Mouse (Mus musculus) cerebellum, adult 2 months (tissue): ENCODE measurements around the gene Rps15. TPM values are rescaled to one million over a fixed set of nuclear protein-coding genes. Genes with fewer than 3 reads are reported as not detected.

Source experiments
- DNase-seq, 2 experiments: peaks; one replicate each; pipeline ENCODE4 v3.0.0; 2021
- H3K27ac ChIP-seq: fragments of 200-500 bp; 2 replicates; pipeline ENCODE4 v1.5.1; 2012; ENCODE audit warnings: low read length, control low read depth, inconsistent platforms; ENCODE audit not compliant: insufficient read depth
- H3K27me3 ChIP-seq: fragments of 200-500 bp; 2 replicates; pipeline ENCODE4 v1.6.1; 2012; ENCODE audit warnings: inconsistent platforms, mild to moderate bottlenecking, low read length, moderate library complexity; ENCODE audit not compliant: control insufficient read depth, insufficient read depth
- H3K4me1 ChIP-seq: fragments of 200-500 bp; 2 replicates; pipeline ENCODE4 v1.6.1; 2011; ENCODE audit warnings: low read length; ENCODE audit not compliant: control insufficient read depth, insufficient read depth
- H3K4me3 ChIP-seq: fragments of 200-500 bp; replicated peaks from 2 replicates; pipeline ENCODE3; 2011; ENCODE audit warnings: mild to moderate bottlenecking, low read depth, low read length, control low read depth; ENCODE audit not compliant: insufficient read depth
- CTCF ChIP-seq: fragments of 200-500 bp; IDR thresholded peaks from 2 replicates; pipeline ENCODE4 v1.5.1; 2011; ENCODE audit warnings: low read depth, mild to moderate bottlenecking, control low read depth, low read length, moderate library complexity, borderline replicate concordance; ENCODE audit not compliant: insufficient read depth
- POLR2A ChIP-seq: fragments of 200-500 bp; IDR thresholded peaks from 2 replicates; pipeline ENCODE4 v1.6.1; 2011; ENCODE audit warnings: low read length, control low read depth, borderline replicate concordance; ENCODE audit not compliant: insufficient read depth
- WGBS: fragments of 180-500 bp; shearing (Covaris S2); methylation state at CpG from one replicate; pipeline ENCODE4 v1.1.7; 2018; 5-methylcytosine and 5-hydroxymethylcytosine counted together
- polyA plus RNA-seq: library from polyadenylated mRNA; depleted of rRNA; stranded (reverse); fragments of >200 nt; gene quantifications from 2 replicates; pipeline ENCODE4 v1.2.3, GENCODE M21; 2012

The Rps15 gene
- polyA plus RNA-seq, 1 experiment: 1,454 TPM

GRCm38 (mm10) chr10:80296824-80297223 lies 4.6 kb downstream of the Rps15 start:
- Histone ChIP-seq H3K4me1 (peaks cover 39% of the 10 kb centered on the region), H3K27ac (peak overlapping the region; percentile 87), H3K4me3 (peak overlapping the region; percentile 58), H3K27me3 (no peaks in the 10 kb centered on the region)
- 72% methylated on average over 5 of the region's 5 CpGs for WGBS
- no peak for TF ChIP-seq CTCF
- no peak for TF ChIP-seq POLR2A
- DNase-seq: no peak

- no peak for TF ChIP-seq CTCF
- Histone ChIP-seq H3K27ac (peak overlapping the region; percentile 87), H3K4me3 (peak overlapping the region; percentile 58), H3K4me1 (peaks cover 45% of the 10 kb centered on the region), H3K27me3 (no peaks in the 10 kb centered on the region)
- 18% methylated on average over 8 of the region's 8 CpGs for WGBS
- no peak for DNase-seq
Observed at GRCm38 (mm10) chr10:80297526-80298133, 5.4 kb downstream of the Rps15 start.

- Histone ChIP-seq H3K27ac (peak overlapping the region; percentile 93), H3K4me1 (peaks cover 45% of the 10 kb centered on the region), H3K27me3 (no peaks in the 10 kb centered on the region), H3K4me3 (peak overlapping the region; percentile 97)
- TF ChIP-seq CTCF (no peak), POLR2A (peak; percentile 96)
- 1% methylated on average over 26 of the region's 26 CpGs for WGBS
- peak; percentile 95 to 96 for DNase-seq
Observed at GRCm38 (mm10) chr10:80298571-80299281, 6.5 kb downstream of the Rps15 start.

- 2% methylated on average over 15 of the region's 15 CpGs for WGBS
- TF ChIP-seq CTCF (no peak), POLR2A (no peak)
- H3K27me3 ChIP-seq: no peaks in the 10 kb centered on the region
- no peak for DNase-seq
- peak overlapping the region; percentile 97 for H3K4me3 ChIP-seq
- peak overlapping the region; percentile 93 for H3K27ac ChIP-seq
- peaks cover 45% of the 10 kb centered on the region for H3K4me1 ChIP-seq
Observed at GRCm38 (mm10) chr10:80299301-80299700, 7.0 kb downstream of the Rps15 start.

GRCm38 (mm10) chr10:80299824-80300223 lies 7.6 kb downstream of the Rps15 start:
- no peaks in the 10 kb centered on the region for H3K27me3 ChIP-seq
- 5% methylated on average over 10 of the region's 10 CpGs for WGBS
- H3K4me1 ChIP-seq: peaks cover 43% of the 10 kb centered on the region
- peak overlapping the region; percentile 97 for H3K4me3 ChIP-seq
- no peak for DNase-seq
- TF ChIP-seq CTCF (no peak), POLR2A (0 out of 2 replicates have a peak, but pooled peaks have one; percentile 13)
- peak overlapping the region; percentile 93 for H3K27ac ChIP-seq

- peaks cover 41% of the 10 kb centered on the region for H3K4me1 ChIP-seq
- no peaks in the 10 kb centered on the region for H3K27me3 ChIP-seq
- 6% methylated on average over 11 of the region's 11 CpGs for WGBS
- peak overlapping the region; percentile 97 for H3K4me3 ChIP-seq
- 0 out of 2 replicates have a peak, but pooled peaks have one; percentile 6 for TF ChIP-seq POLR2A
- no peak for TF ChIP-seq CTCF
- peak overlapping the region; percentile 24 for H3K27ac ChIP-seq
- no peak for DNase-seq
Observed at GRCm38 (mm10) chr10:80300672-80301181, 8.5 kb downstream of the Rps15 start.

GRCm38 (mm10) chr10:80301256-80302081 lies 9.2 kb downstream of the Rps15 start:
- DNase-seq: no peak
- 19% methylated on average over 10 of the region's 10 CpGs for WGBS
- no peak for TF ChIP-seq POLR2A
- TF ChIP-seq CTCF: no peak
- H3K4me1 ChIP-seq: peaks cover 41% of the 10 kb centered on the region
- H3K27me3 ChIP-seq: no peaks in the 10 kb centered on the region
- peak overlapping the region; percentile 60 for H3K27ac ChIP-seq
- peak overlapping the region; percentile 97 for H3K4me3 ChIP-seq
